Mouse (Mus musculus): ENCODE data around the gene Tmem53. TPM values are rescaled to one million over a fixed set of nuclear protein-coding genes. Genes with fewer than 3 reads are reported as not detected.

Tmem53 gene
- polyA plus RNA-seq, 1 experiment from 2014 or later: 39.9 TPM

DNA sequence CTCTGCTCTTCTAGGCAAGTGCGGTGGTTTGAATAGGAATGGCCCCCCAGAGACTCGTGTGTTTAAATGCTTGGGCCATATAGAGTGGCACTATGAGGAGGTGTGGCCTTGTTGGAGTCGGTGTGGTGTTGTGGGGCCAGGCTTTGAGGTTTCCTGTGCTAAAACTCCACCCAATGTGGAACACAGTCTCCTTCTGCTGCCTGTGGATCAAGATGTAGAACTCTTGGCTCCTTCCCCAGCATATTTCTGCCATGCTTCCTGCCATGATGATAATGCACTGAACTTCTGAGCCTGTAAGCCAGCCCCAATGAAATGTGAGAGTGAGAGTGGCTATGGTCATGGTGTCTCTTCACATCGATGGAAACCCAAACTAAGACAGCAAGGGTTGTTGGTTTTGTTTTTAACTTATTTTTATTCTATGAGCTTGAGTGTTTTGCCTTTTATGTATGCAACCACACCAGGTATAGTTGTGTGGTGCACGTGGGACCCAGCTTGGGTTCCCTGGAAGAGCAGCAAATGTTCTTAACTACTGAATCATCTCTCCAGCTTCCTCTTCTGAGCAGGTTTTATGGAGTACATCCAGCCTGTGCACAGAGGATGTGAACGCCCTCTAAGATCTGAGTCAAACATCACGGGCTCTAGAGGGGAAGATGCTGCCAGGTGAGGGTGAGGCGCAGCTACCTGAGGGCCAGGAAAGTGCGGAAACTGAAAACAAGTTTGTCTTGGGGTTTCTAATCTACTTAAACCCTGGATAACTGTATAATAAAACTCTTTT lies 30.8 kb upstream of the Tmem53 start:
- WGBS: 70% methylated on average over 9 of the region's 9 CpGs
- no peak overlapping the region for H3K9ac ChIP-seq (ENCODE audit: low read length)
- H3K36me3 ChIP-seq (ENCODE audit: control insufficient read depth, insufficient read depth): no peaks in the 10 kb centered on the region
- no peak overlapping the region for H3K27ac ChIP-seq (ENCODE audit: low read length)
- ATAC-seq (replicated peaks; ENCODE audit: extremely low read depth, insufficient read depth, low FRiP score): no peak
- H3K4me2 ChIP-seq (ENCODE audit: low read depth, low read length): no peak overlapping the region
- H3K27me3 ChIP-seq (ENCODE audit: control insufficient read depth, insufficient read depth, low read length): no peaks in the 10 kb centered on the region
- H3K4me1 ChIP-seq (ENCODE audit: control insufficient read depth, insufficient read depth, low read length): peaks cover 2% of the 10 kb centered on the region; the same call in 1 of the 2 replicates
- H3K4me3 ChIP-seq (ENCODE audit: low read length): no peak overlapping the region
- no peaks in the 10 kb centered on the region for H3K9me3 ChIP-seq (replicated peaks; ENCODE audit: control insufficient read depth, low read length)

- Histone ChIP-seq H3K4me2 (ENCODE audit: low read depth, low read length) (no peak overlapping the region), H3K4me3 (ENCODE audit: low read length) (no peak overlapping the region), H3K4me1 (ENCODE audit: control insufficient read depth, insufficient read depth, low read length) (peaks cover 2% of the 10 kb centered on the region; the same call in 1 of the 2 replicates), H3K36me3 (ENCODE audit: control insufficient read depth, insufficient read depth) (no peaks in the 10 kb centered on the region), H3K9me3 (replicated peaks; ENCODE audit: control insufficient read depth, low read length) (no peaks in the 10 kb centered on the region), H3K27ac (ENCODE audit: low read length) (no peak overlapping the region), H3K9ac (ENCODE audit: low read length) (no peak overlapping the region), H3K27me3 (ENCODE audit: control insufficient read depth, insufficient read depth, low read length) (no peaks in the 10 kb centered on the region)
- ATAC-seq (replicated peaks; ENCODE audit: extremely low read depth, insufficient read depth, low FRiP score): no peak
- WGBS: 80% methylated on average over 9 of the region's 9 CpGs
Observed at GRCm38 (mm10) chr4:117221836-117222235, 29.9 kb upstream of the Tmem53 start.

DNA sequence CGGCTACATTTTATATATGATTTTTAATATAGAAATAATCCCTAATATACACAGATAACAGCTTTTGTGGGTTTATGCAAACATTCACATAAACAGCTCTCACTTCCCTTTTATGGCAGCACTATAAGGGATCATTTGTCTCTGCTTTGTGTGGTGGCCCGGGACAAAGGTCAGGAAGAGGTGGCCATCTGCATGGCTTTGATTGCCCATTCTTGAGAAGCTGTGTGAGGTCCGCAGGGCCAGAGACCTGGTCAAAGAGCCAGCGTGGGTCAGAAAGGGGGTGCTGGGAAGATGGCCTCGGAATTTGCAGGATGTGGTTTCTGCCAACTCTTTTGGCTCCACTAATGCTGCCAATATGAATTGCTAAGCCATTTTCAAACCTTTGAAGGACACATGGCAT lies 28.8 kb upstream of the Tmem53 start:
- peaks cover 2% of the 10 kb centered on the region; the same call in 1 of the 2 replicates for H3K4me1 ChIP-seq (ENCODE audit: control insufficient read depth, insufficient read depth, low read length)
- 68% methylated on average over 5 of the region's 5 CpGs for WGBS
- H3K36me3 ChIP-seq (ENCODE audit: control insufficient read depth, insufficient read depth): no peaks in the 10 kb centered on the region
- no peaks in the 10 kb centered on the region for H3K27me3 ChIP-seq (ENCODE audit: control insufficient read depth, insufficient read depth, low read length)
- H3K27ac ChIP-seq (ENCODE audit: low read length): no peak overlapping the region
- H3K4me3 ChIP-seq (ENCODE audit: low read length): no peak overlapping the region
- H3K9me3 ChIP-seq (replicated peaks; ENCODE audit: control insufficient read depth, low read length): no peaks in the 10 kb centered on the region
- ATAC-seq (replicated peaks; ENCODE audit: extremely low read depth, insufficient read depth, low FRiP score): no peak
- H3K4me2 ChIP-seq (ENCODE audit: low read depth, low read length): no peak overlapping the region
- H3K9ac ChIP-seq (ENCODE audit: low read length): no peak overlapping the region

DNA sequence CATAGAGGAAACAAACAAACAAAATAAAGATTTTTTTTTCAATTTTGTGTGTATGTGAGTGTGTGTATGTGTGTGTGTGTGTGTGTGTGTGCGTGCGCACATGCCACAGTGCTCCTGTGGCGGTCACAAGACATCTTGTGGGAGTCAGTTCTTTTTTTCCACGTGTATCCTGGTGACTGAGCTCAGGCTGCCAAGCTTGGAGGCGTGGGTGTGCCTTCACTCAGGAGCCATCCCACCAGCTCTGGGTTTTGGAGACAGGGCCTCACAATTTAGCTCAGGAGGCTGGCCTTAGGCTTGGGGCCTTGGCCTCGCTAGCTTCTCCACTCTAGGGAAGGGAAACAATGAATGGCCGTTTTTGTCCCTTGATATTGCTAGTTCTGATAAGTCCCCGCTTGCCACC lies 27.6 kb upstream of the Tmem53 start:
- no peak overlapping the region for H3K9ac ChIP-seq (ENCODE audit: low read length)
- peaks cover under 1% of the 10 kb centered on the region; the same call in 1 of the 2 replicates for H3K4me1 ChIP-seq (ENCODE audit: control insufficient read depth, insufficient read depth, low read length)
- no peaks in the 10 kb centered on the region for H3K9me3 ChIP-seq (replicated peaks; ENCODE audit: control insufficient read depth, low read length)
- no peak overlapping the region for H3K4me3 ChIP-seq (ENCODE audit: low read length)
- WGBS: 66% methylated on average over 8 of the region's 8 CpGs
- no peak for ATAC-seq (replicated peaks; ENCODE audit: extremely low read depth, insufficient read depth, low FRiP score)
- H3K27ac ChIP-seq (ENCODE audit: low read length): no peak overlapping the region
- no peaks in the 10 kb centered on the region for H3K36me3 ChIP-seq (ENCODE audit: control insufficient read depth, insufficient read depth)
- no peak overlapping the region for H3K4me2 ChIP-seq (ENCODE audit: low read depth, low read length)
- no peaks in the 10 kb centered on the region for H3K27me3 ChIP-seq (ENCODE audit: control insufficient read depth, insufficient read depth, low read length)

DNA sequence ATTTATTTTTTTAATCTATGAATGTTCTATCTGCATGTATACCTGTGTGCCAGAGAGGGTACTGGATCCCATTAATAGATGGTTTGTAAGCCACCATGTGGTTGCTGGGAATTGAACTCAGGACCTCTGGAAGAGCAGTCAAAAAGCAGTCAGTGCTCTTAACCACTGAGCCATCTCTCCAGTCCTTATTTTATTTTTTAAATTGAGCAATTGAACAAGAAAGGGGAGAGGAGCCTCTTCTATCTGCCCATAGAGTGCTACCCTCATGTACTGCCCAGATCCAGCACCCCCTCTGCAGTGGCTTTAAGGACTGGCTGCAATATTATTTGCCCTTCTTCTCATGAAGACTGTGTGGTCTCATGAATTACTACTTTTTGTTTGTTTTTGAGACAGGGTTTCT lies 26.5 kb upstream of the Tmem53 start:
- H3K27ac ChIP-seq (ENCODE audit: low read length): no peak overlapping the region

DNA sequence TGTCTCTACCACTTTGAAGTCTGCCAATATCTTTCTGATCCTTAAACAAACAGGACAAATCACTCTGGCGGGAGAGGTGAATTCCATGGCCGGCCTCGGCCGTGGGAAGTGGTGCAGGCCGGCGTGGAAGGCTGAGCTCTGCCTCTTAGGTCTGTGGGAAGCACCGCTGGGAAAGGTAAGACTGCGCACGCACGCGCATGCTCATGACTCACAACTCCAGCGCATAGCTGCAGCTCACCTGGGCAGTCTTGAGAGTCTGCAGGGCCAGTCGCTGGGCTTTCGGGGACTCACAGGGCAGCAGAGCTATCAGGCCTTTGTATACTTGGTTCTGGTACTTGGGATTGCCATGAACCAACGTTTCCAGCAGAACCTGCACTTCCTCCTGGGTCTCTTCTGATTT lies 22.2 kb upstream of the Tmem53 start:
- no peak overlapping the region for H3K4me3 ChIP-seq (ENCODE audit: low read length)
- no peak overlapping the region for H3K27ac ChIP-seq (ENCODE audit: low read length)
- H3K36me3 ChIP-seq (ENCODE audit: control insufficient read depth, insufficient read depth): no peaks in the 10 kb centered on the region
- H3K9ac ChIP-seq (ENCODE audit: low read length): no peak overlapping the region
- H3K9me3 ChIP-seq (replicated peaks; ENCODE audit: control insufficient read depth, low read length): no peaks in the 10 kb centered on the region
- no peaks in the 10 kb centered on the region for H3K4me1 ChIP-seq (ENCODE audit: control insufficient read depth, insufficient read depth, low read length)
- WGBS: 53% methylated on average over 15 of the region's 15 CpGs
- no peak overlapping the region for H3K4me2 ChIP-seq (ENCODE audit: low read depth, low read length)
- H3K27me3 ChIP-seq (ENCODE audit: control insufficient read depth, insufficient read depth, low read length): no peaks in the 10 kb centered on the region
- ATAC-seq (replicated peaks; ENCODE audit: extremely low read depth, insufficient read depth, low FRiP score): no peak

More for the DNA sequence above, 26.5 kb upstream of the Tmem53 start:
- Histone ChIP-seq H3K36me3 (ENCODE audit: control insufficient read depth, insufficient read depth) (no peaks in the 10 kb centered on the region), H3K4me2 (ENCODE audit: low read depth, low read length) (no peak overlapping the region), H3K27me3 (ENCODE audit: control insufficient read depth, insufficient read depth, low read length) (no peaks in the 10 kb centered on the region), H3K4me1 (ENCODE audit: control insufficient read depth, insufficient read depth, low read length) (no peaks in the 10 kb centered on the region), H3K9ac (ENCODE audit: low read length) (no peak overlapping the region), H3K9me3 (replicated peaks; ENCODE audit: control insufficient read depth, low read length) (no peaks in the 10 kb centered on the region), H3K4me3 (ENCODE audit: low read length) (no peak overlapping the region)
- ATAC-seq (replicated peaks; ENCODE audit: extremely low read depth, insufficient read depth, low FRiP score): no peak

DNA sequence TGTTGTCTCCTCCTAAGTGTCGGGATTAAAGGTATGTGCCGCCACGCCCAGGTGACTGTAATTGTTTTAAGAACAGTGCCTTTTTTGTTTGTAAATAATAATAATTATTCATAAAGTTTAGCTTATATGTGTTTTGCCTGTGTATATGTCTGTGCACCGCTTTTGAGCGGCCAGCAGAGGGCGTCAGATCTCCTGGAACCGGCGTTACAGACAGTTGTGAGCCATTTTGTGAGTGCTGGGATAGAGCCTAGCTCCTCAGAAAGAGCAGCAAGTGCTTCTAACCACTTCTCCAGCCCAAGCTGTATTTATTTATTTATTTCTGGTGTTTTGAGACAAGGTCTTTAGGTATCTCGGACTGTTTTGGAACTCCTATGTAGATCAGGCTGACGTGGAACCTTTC lies 21.4 kb upstream of the Tmem53 start:
- Histone ChIP-seq H3K27me3 (ENCODE audit: control insufficient read depth, insufficient read depth, low read length) (no peaks in the 10 kb centered on the region), H3K9ac (ENCODE audit: low read length) (no peak overlapping the region), H3K27ac (ENCODE audit: low read length) (no peak overlapping the region), H3K4me3 (ENCODE audit: low read length) (no peak overlapping the region), H3K4me2 (ENCODE audit: low read depth, low read length) (no peak overlapping the region), H3K4me1 (ENCODE audit: control insufficient read depth, insufficient read depth, low read length) (no peaks in the 10 kb centered on the region), H3K36me3 (ENCODE audit: control insufficient read depth, insufficient read depth) (no peaks in the 10 kb centered on the region), H3K9me3 (replicated peaks; ENCODE audit: control insufficient read depth, low read length) (no peaks in the 10 kb centered on the region)
- no peak for ATAC-seq (replicated peaks; ENCODE audit: extremely low read depth, insufficient read depth, low FRiP score)
- WGBS: 52% methylated on average over 10 of the region's 10 CpGs

DNA sequence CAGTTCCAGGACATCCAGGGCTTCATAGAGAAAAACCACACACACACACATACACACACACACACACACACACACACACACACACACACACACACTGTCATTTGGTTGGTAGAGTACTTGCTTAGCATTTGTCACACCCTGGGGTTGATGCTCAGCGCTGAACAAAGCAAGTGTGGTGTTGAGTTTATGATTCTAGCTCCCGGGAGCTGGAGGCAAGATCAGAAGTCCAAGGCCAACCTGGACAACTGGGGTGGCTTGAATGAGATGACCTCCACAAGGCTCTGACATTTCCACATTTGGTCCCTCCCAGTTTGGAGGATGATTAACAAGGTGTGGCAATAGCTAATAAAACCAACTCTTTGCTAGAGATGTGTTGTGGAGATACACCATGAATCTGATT lies 20.5 kb upstream of the Tmem53 start:
- no peaks in the 10 kb centered on the region for H3K4me1 ChIP-seq (ENCODE audit: control insufficient read depth, insufficient read depth, low read length)
- no peak overlapping the region for H3K9ac ChIP-seq (ENCODE audit: low read length)
- H3K27me3 ChIP-seq (ENCODE audit: control insufficient read depth, insufficient read depth, low read length): no peaks in the 10 kb centered on the region
- H3K4me2 ChIP-seq (ENCODE audit: low read depth, low read length): no peak overlapping the region
- H3K4me3 ChIP-seq (ENCODE audit: low read length): no peak overlapping the region
- WGBS: 83% methylated on average over 2 of the region's 2 CpGs
- ATAC-seq (replicated peaks; ENCODE audit: extremely low read depth, insufficient read depth, low FRiP score): no peak
- no peaks in the 10 kb centered on the region for H3K9me3 ChIP-seq (replicated peaks; ENCODE audit: control insufficient read depth, low read length)
- no peak overlapping the region for H3K27ac ChIP-seq (ENCODE audit: low read length)
- H3K36me3 ChIP-seq (ENCODE audit: control insufficient read depth, insufficient read depth): no peaks in the 10 kb centered on the region

- 62% methylated on average over 7 of the region's 7 CpGs for WGBS
- Histone ChIP-seq H3K9ac (ENCODE audit: low read length) (no peak overlapping the region), H3K4me3 (ENCODE audit: low read length) (no peak overlapping the region), H3K9me3 (replicated peaks; ENCODE audit: control insufficient read depth, low read length) (no peaks in the 10 kb centered on the region), H3K27ac (ENCODE audit: low read length) (no peak overlapping the region), H3K4me1 (ENCODE audit: control insufficient read depth, insufficient read depth, low read length) (no peaks in the 10 kb centered on the region), H3K36me3 (ENCODE audit: control insufficient read depth, insufficient read depth) (no peaks in the 10 kb centered on the region), H3K4me2 (ENCODE audit: low read depth, low read length) (no peak overlapping the region), H3K27me3 (ENCODE audit: control insufficient read depth, insufficient read depth, low read length) (no peaks in the 10 kb centered on the region)
- ATAC-seq (replicated peaks; ENCODE audit: extremely low read depth, insufficient read depth, low FRiP score): no peak
Observed at GRCm38 (mm10) chr4:117234166-117234741, 17.5 kb upstream of the Tmem53 start.

Measured in heart, embryonic 16.5 days (tissue).